Mouse (Mus musculus) kidney, embryonic 14.5 days (tissue): ENCODE results near the gene N4bp3. TPM values are rescaled to one million over a fixed set of nuclear protein-coding genes. Genes with fewer than 3 reads are reported as not detected.

Source experiments
- ATAC-seq: fragments of 200-750 bp; cut with Nextera tagmentation; 2 replicates; pipeline ENCODE4 v1.8.0; 2017; ENCODE audit warnings: moderate number of reproducible peaks, mild to moderate bottlenecking, moderate TSS enrichment, moderate library complexity; ENCODE audit not compliant: low FRiP score, low TSS enrichment
- H3K27ac ChIP-seq: fragments of 300-500 bp; sonication (generic); 2 replicates; pipeline ENCODE4 v1.5.1; 2014; ENCODE audit warnings: low read depth, mild to moderate bottlenecking, low read length, moderate library complexity, mixed read lengths
- H3K27me3 ChIP-seq: fragments of 300-500 bp; sonication (generic); 2 replicates; pipeline ENCODE4 v1.6.1; 2014; ENCODE audit warnings: mild to moderate bottlenecking, low read length; ENCODE audit not compliant: control insufficient read depth, insufficient read depth
- H3K36me3 ChIP-seq: fragments of 300-500 bp; sonication (generic); 2 replicates; pipeline ENCODE4 v1.6.1; 2014; ENCODE audit warnings: low read length, mixed read lengths; ENCODE audit not compliant: control insufficient read depth, insufficient read depth
- H3K4me1 ChIP-seq: fragments of 300-500 bp; sonication (generic); 2 replicates; pipeline ENCODE4 v1.6.1; 2014; ENCODE audit warnings: low read length, mixed read lengths; ENCODE audit not compliant: control insufficient read depth, insufficient read depth
- H3K4me2 ChIP-seq: fragments of 300-500 bp; sonication (generic); replicated peaks from 2 replicates; pipeline ENCODE4 v1.6.1; 2014; ENCODE audit warnings: low read depth, mild to moderate bottlenecking, low read length
- H3K4me3 ChIP-seq: fragments of 300-500 bp; sonication (generic); 2 replicates; pipeline ENCODE4 v1.5.1; 2014; ENCODE audit warnings: mild to moderate bottlenecking, low read length
- H3K9ac ChIP-seq: fragments of 300-500 bp; sonication (generic); 2 replicates; pipeline ENCODE4 v1.6.1; 2014; ENCODE audit warnings: low read depth, mild to moderate bottlenecking, low read length, moderate library complexity
- H3K9me3 ChIP-seq: fragments of 300-500 bp; sonication (generic); 2 replicates; pipeline ENCODE4 v1.6.1; 2016; ENCODE audit warnings: low read length; ENCODE audit not compliant: control insufficient read depth
- WGBS: fragments of 180-500 bp; shearing (Covaris S2); extraction: QIAGEN DNeasy Blood & Tissue Kit; methylation state at CpG from one replicate; pipeline ENCODE4 v1.1.7; 2014; 5-methylcytosine and 5-hydroxymethylcytosine counted together
- polyA plus RNA-seq: library from polyadenylated mRNA; unstranded; fragments of >200 nt; fragmentation: Nextera tagmentation; extraction: Ambion mirVana; gene quantifications from 2 replicates; pipeline ENCODE4 v1.2.1, GENCODE M21; 2014

N4bp3 gene
- polyA plus RNA-seq, 1 experiment from 2014 or later = 22.6 TPM

- H3K4me3 ChIP-seq = no peak overlapping the region
- no peak overlapping the region for H3K4me2 ChIP-seq
- H3K4me1 ChIP-seq = peaks cover 4% of the 10 kb centered on the region; the same call in 1 of the 2 replicates
- H3K27me3 ChIP-seq = no peaks in the 10 kb centered on the region
- ATAC-seq = no peak
- H3K27ac ChIP-seq = no peak overlapping the region
- 39% methylated on average over 7 of the region's 7 CpGs for WGBS
- H3K9me3 ChIP-seq = no peaks in the 10 kb centered on the region
- H3K9ac ChIP-seq = no peak overlapping the region
- H3K36me3 ChIP-seq = no peaks in the 10 kb centered on the region
Observed at GRCm38 (mm10) chr11:51658291-51658690, 7.6 kb upstream of the N4bp3 start.

- H3K27me3 ChIP-seq = no peaks in the 10 kb centered on the region
- no peaks in the 10 kb centered on the region for H3K36me3 ChIP-seq
- H3K4me3 ChIP-seq = no peak overlapping the region
- ATAC-seq = peak; percentile 41
- H3K9ac ChIP-seq = no peak overlapping the region
- H3K9me3 ChIP-seq = no peaks in the 10 kb centered on the region
- peaks cover 4% of the 10 kb centered on the region; the same call in 1 of the 2 replicates for H3K4me1 ChIP-seq
- WGBS = 44% methylated on average over 10 of the region's 10 CpGs
- peak overlapping the region; percentile 13; the same call in 1 of the 2 replicates for H3K27ac ChIP-seq
- H3K4me2 ChIP-seq = no peak overlapping the region
Observed at GRCm38 (mm10) chr11:51656798-51657521, 6.3 kb upstream of the N4bp3 start.

GRCm38 (mm10) chr11:51654891-51655290, 4.2 kb upstream of the N4bp3 start:
- H3K9ac ChIP-seq = no peak overlapping the region
- no peaks in the 10 kb centered on the region for H3K36me3 ChIP-seq
- no peaks in the 10 kb centered on the region for H3K9me3 ChIP-seq
- no peak overlapping the region for H3K4me3 ChIP-seq
- 95% methylated on average over 3 of the region's 3 CpGs for WGBS
- peaks cover 4% of the 10 kb centered on the region; the same call in 1 of the 2 replicates for H3K4me1 ChIP-seq
- ATAC-seq = no peak
- no peak overlapping the region for H3K4me2 ChIP-seq
- H3K27me3 ChIP-seq = no peaks in the 10 kb centered on the region
- H3K27ac ChIP-seq = no peak overlapping the region

- no peak for ATAC-seq
- no peaks in the 10 kb centered on the region for H3K27me3 ChIP-seq
- H3K4me1 ChIP-seq = peaks cover 13% of the 10 kb centered on the region; the same call in 1 of the 2 replicates
- 77% methylated on average over 6 of the region's 6 CpGs for WGBS
- H3K9me3 ChIP-seq = no peaks in the 10 kb centered on the region
- H3K27ac ChIP-seq = no peak overlapping the region
- no peak overlapping the region for H3K9ac ChIP-seq
- no peaks in the 10 kb centered on the region for H3K36me3 ChIP-seq
- H3K4me3 ChIP-seq = no peak overlapping the region
- no peak overlapping the region for H3K4me2 ChIP-seq
Observed at GRCm38 (mm10) chr11:51653736-51654135, 3.1 kb upstream of the N4bp3 start.

- Histone ChIP-seq H3K27ac (no peak overlapping the region), H3K4me3 (no peak overlapping the region), H3K9me3 (no peaks in the 10 kb centered on the region), H3K4me2 (no peak overlapping the region), H3K36me3 (no peaks in the 10 kb centered on the region), H3K4me1 (peaks cover 14% of the 10 kb centered on the region; the same call in 1 of the 2 replicates), H3K9ac (no peak overlapping the region), H3K27me3 (no peaks in the 10 kb centered on the region)
- 91% methylated on average over 4 of the region's 4 CpGs for WGBS
- ATAC-seq = no peak
Observed at GRCm38 (mm10) chr11:51652889-51653418, 2.3 kb upstream of the N4bp3 start.

GRCm38 (mm10) chr11:51650261-51650660, 381 bp downstream of the N4bp3 start:
- Histone ChIP-seq H3K36me3 (peaks cover 6% of the 10 kb centered on the region; the same call in 1 of the 2 replicates), H3K27ac (peak overlapping the region; percentile 68; the same call in 1 of the 2 replicates), H3K4me3 (peak overlapping the region; percentile 47), H3K9me3 (no peaks in the 10 kb centered on the region), H3K4me1 (peaks cover 28% of the 10 kb centered on the region; the same call in 1 of the 2 replicates), H3K4me2 (peak overlapping the region; percentile 97), H3K9ac (peak overlapping the region; percentile 74), H3K27me3 (no peaks in the 10 kb centered on the region)
- ATAC-seq = peak; percentile 16; the same call in 1 of the 2 replicates
- under 1% methylated on average over 26 of the region's 30 CpGs for WGBS

GRCm38 (mm10) chr11:51649889-51650199, 798 bp downstream of the N4bp3 start:
- peak overlapping the region; percentile 74 for H3K9ac ChIP-seq
- H3K4me2 ChIP-seq = peak overlapping the region; percentile 97
- H3K36me3 ChIP-seq = peaks cover 8% of the 10 kb centered on the region; the same call in 1 of the 2 replicates
- H3K27me3 ChIP-seq = no peaks in the 10 kb centered on the region
- H3K4me1 ChIP-seq = peaks cover 28% of the 10 kb centered on the region; the same call in 1 of the 2 replicates
- WGBS = 3% methylated on average over 7 of the region's 7 CpGs
- ATAC-seq = no peak
- peak overlapping the region; percentile 47 for H3K4me3 ChIP-seq
- no peaks in the 10 kb centered on the region for H3K9me3 ChIP-seq
- H3K27ac ChIP-seq = no peak overlapping the region

- peaks cover 9% of the 10 kb centered on the region; the same call in 1 of the 2 replicates for H3K36me3 ChIP-seq
- ATAC-seq = 0 out of 2 replicates have a peak, but pooled peaks have one; percentile 7
- no peaks in the 10 kb centered on the region for H3K27me3 ChIP-seq
- 33% methylated on average over 11 of the region's 11 CpGs for WGBS
- no peaks in the 10 kb centered on the region for H3K9me3 ChIP-seq
- peak overlapping the region; percentile 48; the same call in 1 of the 2 replicates for H3K27ac ChIP-seq
- H3K4me3 ChIP-seq = peak overlapping the region; percentile 47
- peaks cover 28% of the 10 kb centered on the region; the same call in 1 of the 2 replicates for H3K4me1 ChIP-seq
- H3K4me2 ChIP-seq = peak overlapping the region; percentile 97
- H3K9ac ChIP-seq = peak overlapping the region; percentile 74; the same call in 1 of the 2 replicates
Observed at GRCm38 (mm10) chr11:51649111-51649888, 1.3 kb downstream of the N4bp3 start.
